Mouse (Mus musculus): Measurements from ENCODE around the gene Fut8. TPM values are rescaled to one million over a fixed set of nuclear protein-coding genes. Genes with fewer than 3 reads are reported as not detected.

The Fut8 gene
- polyA plus RNA-seq, 1 experiment, result 11.8 TPM

DNA sequence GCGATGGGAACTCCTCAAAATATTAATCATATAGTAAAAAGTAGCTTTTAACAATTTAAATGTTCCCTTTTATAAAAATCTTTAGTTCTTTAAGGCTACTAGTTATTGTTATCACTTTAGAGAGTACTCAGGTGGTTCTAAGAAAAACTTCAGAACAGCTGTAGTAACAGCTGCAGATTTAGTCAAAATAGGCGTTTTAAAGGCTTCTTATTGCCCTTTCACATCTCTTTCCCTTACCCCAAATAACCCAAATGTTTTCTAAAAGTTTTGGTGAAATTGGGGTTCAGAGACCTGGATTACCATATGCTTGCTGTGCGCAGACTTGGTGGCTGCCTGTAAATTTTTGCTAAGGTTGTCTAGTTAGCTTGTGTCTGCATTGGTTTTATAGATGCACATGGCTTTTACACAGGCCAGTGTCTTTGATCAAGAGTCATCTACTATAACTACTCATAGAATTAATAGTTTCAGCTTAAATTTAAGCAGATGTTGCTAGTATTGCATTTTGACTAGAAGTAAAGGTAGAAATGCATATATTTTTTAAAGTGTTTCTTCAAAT, 68.9 kb downstream of the Fut8 start:
- H3K79me2 ChIP-seq (ENCODE audit: control insufficient read depth, insufficient read depth), result peaks cover 18% of the 10 kb centered on the region
- H3K27me3 ChIP-seq (ENCODE audit: control insufficient read depth, insufficient read depth, insufficient read length), result no peaks in the 10 kb centered on the region
- no peaks in the 10 kb centered on the region for H3K36me3 ChIP-seq (ENCODE audit: control insufficient read depth, insufficient read depth)
- H3ac ChIP-seq (ENCODE audit: control insufficient read depth, insufficient read length), result no peak overlapping the region
- TF ChIP-seq MAX (IDR thresholded peaks at IDR 0.05; ENCODE audit: low read depth) (no peak), REST (IDR thresholded peaks at IDR 0.05; ENCODE audit: insufficient read depth, insufficient read length) (no peak), POLR2AphosphoS2 (IDR thresholded peaks at IDR 0.05; ENCODE audit: insufficient read length, low read depth) (no peak), SRF (IDR thresholded peaks at IDR 0.05; ENCODE audit: control insufficient read depth, insufficient read length, low read depth) (no peak), USF1 (IDR thresholded peaks at IDR 0.05; ENCODE audit: low read depth) (no peak)
- no peak overlapping the region for H3K4me3 ChIP-seq
- no peak overlapping the region for H3K4me2 ChIP-seq (ENCODE audit: low read depth)

GRCm38 (mm10) chr12:77309507-77309906, 71.6 kb downstream of the Fut8 start:
- no peak for TF ChIP-seq POLR2AphosphoS2 (IDR thresholded peaks at IDR 0.05; ENCODE audit: insufficient read length, low read depth)
- no peak for TF ChIP-seq MYOG (IDR thresholded peaks at IDR 0.05; ENCODE audit: control insufficient read depth in 1 of 3, insufficient read depth in 1 of 3, insufficient read length in 2 of 3, low read depth in 2 of 3)
- no peak for TF ChIP-seq MAX (IDR thresholded peaks at IDR 0.05; ENCODE audit: low read depth)
- Histone ChIP-seq H3K36me3 (ENCODE audit: control insufficient read depth, insufficient read depth) (no peaks in the 10 kb centered on the region), H3K79me2 (ENCODE audit: control insufficient read depth, insufficient read depth) (peaks cover 10% of the 10 kb centered on the region), H3ac (ENCODE audit: control insufficient read depth, insufficient read length) (no peak overlapping the region), H3K4me3 (no peak overlapping the region), H3K27me3 (ENCODE audit: control insufficient read depth, insufficient read depth, insufficient read length) (no peaks in the 10 kb centered on the region), H3K4me2 (ENCODE audit: low read depth) (no peak overlapping the region)

GRCm38 (mm10) chr12:77313502-77313901, 75.6 kb downstream of the Fut8 start:
- Histone ChIP-seq H3K4me2 (ENCODE audit: low read depth) (peak overlapping the region; percentile 51), H3K4me3 (no peak overlapping the region), H3K79me2 (ENCODE audit: control insufficient read depth, insufficient read depth) (no peaks in the 10 kb centered on the region), H3K36me3 (ENCODE audit: control insufficient read depth, insufficient read depth) (no peaks in the 10 kb centered on the region), H3ac (ENCODE audit: control insufficient read depth, insufficient read length) (no peak overlapping the region), H3K27me3 (ENCODE audit: control insufficient read depth, insufficient read depth, insufficient read length) (no peaks in the 10 kb centered on the region)
- TF ChIP-seq POLR2A (IDR thresholded peaks at IDR 0.05; ENCODE audit: insufficient read length, low read depth) (no peak), MYOD1 (IDR thresholded peaks at IDR 0.05; ENCODE audit: control insufficient read depth in 1 of 3, insufficient read length in 2 of 3, low read depth in 2 of 3) (no peak), MAX (IDR thresholded peaks at IDR 0.05; ENCODE audit: low read depth) (no peak), REST (IDR thresholded peaks at IDR 0.05; ENCODE audit: insufficient read depth, insufficient read length) (no peak), SRF (IDR thresholded peaks at IDR 0.05; ENCODE audit: control insufficient read depth, insufficient read length, low read depth) (no peak), POLR2AphosphoS2 (IDR thresholded peaks at IDR 0.05; ENCODE audit: insufficient read length, low read depth) (no peak), MYOG (IDR thresholded peaks at IDR 0.05; ENCODE audit: control insufficient read depth in 1 of 3, insufficient read depth in 1 of 3, insufficient read length in 2 of 3, low read depth in 2 of 3) (no peak), TCF12 (IDR thresholded peaks at IDR 0.05; ENCODE audit: insufficient read depth, poor library complexity, severe bottlenecking) (no peak), CEBPB (IDR thresholded peaks at IDR 0.05; ENCODE audit: insufficient read depth, poor library complexity, severe bottlenecking) (no peak), TCF3 (IDR thresholded peaks at IDR 0.05; ENCODE audit: insufficient read length, low read depth) (no peak), USF1 (IDR thresholded peaks at IDR 0.05; ENCODE audit: low read depth) (no peak), E2F4 (IDR thresholded peaks at IDR 0.05; ENCODE audit: insufficient read depth) (no peak)

GRCm38 (mm10) chr12:77324142-77324541, 86.2 kb downstream of the Fut8 start:
- H3ac ChIP-seq (ENCODE audit: control insufficient read depth, insufficient read length), result no peak overlapping the region
- no peaks in the 10 kb centered on the region for H3K27me3 ChIP-seq (ENCODE audit: control insufficient read depth, insufficient read depth, insufficient read length)
- H3K4me2 ChIP-seq (ENCODE audit: low read depth), result no peak overlapping the region
- H3K79me2 ChIP-seq (ENCODE audit: control insufficient read depth, insufficient read depth), result peaks cover 4% of the 10 kb centered on the region
- H3K36me3 ChIP-seq (ENCODE audit: control insufficient read depth, insufficient read depth), result no peaks in the 10 kb centered on the region
- TF ChIP-seq CEBPB (IDR thresholded peaks at IDR 0.05; ENCODE audit: insufficient read depth, poor library complexity, severe bottlenecking), result no peak
- H3K4me3 ChIP-seq, result no peak overlapping the region

- TF ChIP-seq MAX (IDR thresholded peaks at IDR 0.05; ENCODE audit: low read depth) (no peak), USF1 (IDR thresholded peaks at IDR 0.05; ENCODE audit: low read depth) (no peak), CEBPB (IDR thresholded peaks at IDR 0.05; ENCODE audit: insufficient read depth, poor library complexity, severe bottlenecking) (no peak), REST (IDR thresholded peaks at IDR 0.05; ENCODE audit: insufficient read depth, insufficient read length) (no peak), TCF12 (IDR thresholded peaks at IDR 0.05; ENCODE audit: insufficient read depth, poor library complexity, severe bottlenecking) (no peak)
- Histone ChIP-seq H3K79me2 (ENCODE audit: control insufficient read depth, insufficient read depth) (peaks cover 3% of the 10 kb centered on the region), H3K36me3 (ENCODE audit: control insufficient read depth, insufficient read depth) (no peaks in the 10 kb centered on the region), H3K4me2 (ENCODE audit: low read depth) (no peak overlapping the region), H3K27me3 (ENCODE audit: control insufficient read depth, insufficient read depth, insufficient read length) (no peaks in the 10 kb centered on the region), H3ac (ENCODE audit: control insufficient read depth, insufficient read length) (no peak overlapping the region), H3K4me3 (no peak overlapping the region)
Observed at GRCm38 (mm10) chr12:77346521-77346920, 108.6 kb downstream of the Fut8 start.

DNA sequence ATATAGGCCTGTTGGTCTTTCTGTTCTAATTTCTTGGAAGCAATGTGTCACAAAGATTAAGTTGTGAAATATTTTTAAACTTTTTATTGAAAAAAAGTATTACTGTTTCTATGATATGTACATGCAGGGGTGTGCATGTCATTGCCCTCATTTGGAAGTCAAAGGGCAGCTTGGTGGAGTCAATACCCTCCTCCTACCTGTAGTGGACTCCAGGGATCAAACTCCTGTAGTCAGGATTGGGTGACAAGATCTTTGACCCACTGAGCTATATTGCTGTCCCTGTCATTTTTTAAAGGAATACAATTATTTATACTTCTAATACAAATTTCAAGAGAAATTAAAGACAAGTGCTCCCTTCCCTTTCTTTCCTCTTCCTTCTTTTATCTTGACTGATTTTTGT, 111.6 kb downstream of the Fut8 start:
- Histone ChIP-seq H3K4me2 (ENCODE audit: low read depth) (no peak overlapping the region), H3K27me3 (ENCODE audit: control insufficient read depth, insufficient read depth, insufficient read length) (no peaks in the 10 kb centered on the region), H3K4me3 (no peak overlapping the region), H3K36me3 (ENCODE audit: control insufficient read depth, insufficient read depth) (no peaks in the 10 kb centered on the region), H3K79me2 (ENCODE audit: control insufficient read depth, insufficient read depth) (no peaks in the 10 kb centered on the region), H3ac (ENCODE audit: control insufficient read depth, insufficient read length) (no peak overlapping the region)
- no peak for TF ChIP-seq POLR2A (IDR thresholded peaks at IDR 0.05; ENCODE audit: insufficient read length, low read depth)
- no peak for TF ChIP-seq MYOG (IDR thresholded peaks at IDR 0.05; ENCODE audit: control insufficient read depth in 1 of 3, insufficient read depth in 1 of 3, insufficient read length in 2 of 3, low read depth in 2 of 3)
- no peak for TF ChIP-seq TCF3 (IDR thresholded peaks at IDR 0.05; ENCODE audit: insufficient read length, low read depth)
- TF ChIP-seq SRF (IDR thresholded peaks at IDR 0.05; ENCODE audit: control insufficient read depth, insufficient read length, low read depth), result no peak
- no peak for TF ChIP-seq MAX (IDR thresholded peaks at IDR 0.05; ENCODE audit: low read depth)
- TF ChIP-seq USF1 (IDR thresholded peaks at IDR 0.05; ENCODE audit: low read depth), result no peak
- no peak for TF ChIP-seq REST (IDR thresholded peaks at IDR 0.05; ENCODE audit: insufficient read depth, insufficient read length)
- no peak for TF ChIP-seq MYOD1 (IDR thresholded peaks at IDR 0.05; ENCODE audit: control insufficient read depth in 1 of 3, insufficient read length in 2 of 3, low read depth in 2 of 3)
- no peak for TF ChIP-seq E2F4 (IDR thresholded peaks at IDR 0.05; ENCODE audit: insufficient read depth)
- TF ChIP-seq CEBPB (IDR thresholded peaks at IDR 0.05; ENCODE audit: insufficient read depth, poor library complexity, severe bottlenecking), result no peak

All from myocyte (in vitro differentiated cells).